Mouse (Mus musculus) heart, adult 2 months (tissue): ENCODE measurements around the gene Luzp1.

ENCODE experiments used
- CTCF ChIP-seq: fragments of 200-600 bp; IDR thresholded peaks from 2 replicates; pipeline ENCODE4 v1.8.1; 2022; ENCODE audit warnings: antibody characterized with exemption, mild to moderate bottlenecking, moderate library complexity
- EP300 ChIP-seq: fragments of 200-500 bp; IDR thresholded peaks from 2 replicates; pipeline ENCODE4 v1.6.1; 2011; ENCODE audit warnings: low read depth, low read length, control low read depth; ENCODE audit not compliant: insufficient read depth
- POLR2A ChIP-seq: fragments of 200-500 bp; IDR thresholded peaks from 2 replicates; pipeline ENCODE4 v1.6.1; 2011; ENCODE audit warnings: mild to moderate bottlenecking, low read depth, low read length, control low read depth; ENCODE audit not compliant: insufficient read depth

GRCm38 (mm10) chr4:136560270-136560991 is 90.9 kb downstream of the Luzp1 start:
- TF ChIP-seq CTCF, result no peak
- no peak for TF ChIP-seq POLR2A
- no peak for TF ChIP-seq EP300
